Mouse (Mus musculus): Measurements from ENCODE around the gene Zfp398. TPM values are rescaled to one million over a fixed set of nuclear protein-coding genes. Genes with fewer than 3 reads are reported as not detected.
A peak's percentile ranks its signal among the peaks of the same experiment; 100 is the strongest.

The Zfp398 gene
- 1.6 and 1.9 TPM in 2 replicates for polyA plus RNA-seq (2015; fragmentation: Nextera tagmentation; extraction: Ambion mirVana)

DNA sequence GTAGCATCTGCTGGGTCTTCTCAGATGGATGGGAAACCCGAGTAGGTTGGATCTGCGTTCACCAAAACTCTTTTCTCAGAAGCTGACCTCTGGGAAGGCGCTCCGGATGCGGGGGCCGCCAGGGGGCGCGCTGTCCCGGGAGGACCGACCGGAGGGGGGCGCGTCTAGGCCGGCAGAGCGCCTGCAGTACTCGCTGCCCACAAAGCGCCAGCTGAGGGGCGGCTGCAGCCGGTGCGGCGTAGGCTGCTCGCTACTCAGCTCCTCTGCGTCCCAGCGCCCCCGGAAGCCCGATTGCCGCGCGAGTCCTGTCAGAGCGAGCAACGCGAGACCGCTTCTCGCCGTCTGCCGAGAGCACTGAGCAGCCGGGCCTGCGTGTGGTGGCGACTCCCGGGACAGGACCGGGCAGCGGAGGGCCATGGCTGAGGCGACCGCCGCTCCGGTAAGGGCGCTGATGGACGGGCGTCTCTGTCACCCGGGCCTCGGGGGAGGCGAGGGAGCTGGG is at the start of gene Zfp398:
Gene Zfp398 (plus strand): TSS at position 180 of the 502 bp plus-strand sequence.
- Histone ChIP-seq H3K27ac (ENCODE audit: low read length) (peak within 1 kb of the TSS; percentile 92), H3K4me1 (ENCODE audit: control insufficient read depth, low read depth, low read length) (peaks cover 26% of the 10 kb centered on the region), H3K4me2 (ENCODE audit: low read depth, low read length) (peak within 1 kb of the TSS; percentile 91), H3K27me3 (ENCODE audit: control insufficient read depth, insufficient read depth, low read depth, low read length) (no peaks in the 10 kb centered on the region), H3K9me3 (replicated peaks; ENCODE audit: control insufficient read depth, low read length) (no peaks in the 10 kb centered on the region), H3K9ac (ENCODE audit: low read depth, low read length) (peak within 1 kb of the TSS; percentile 83), H3K4me3 (ENCODE audit: low read depth, low read length) (peak within 1 kb of the TSS; percentile 93), H3K36me3 (ENCODE audit: control insufficient read depth, insufficient read depth) (no peaks in the 10 kb centered on the region)
- under 1% methylated on average over 52 of the region's 52 CpGs for WGBS (ENCODE audit: insufficient replicate concordance)
- ATAC-seq (ENCODE audit: low read depth), result peak; percentile 94

DNA sequence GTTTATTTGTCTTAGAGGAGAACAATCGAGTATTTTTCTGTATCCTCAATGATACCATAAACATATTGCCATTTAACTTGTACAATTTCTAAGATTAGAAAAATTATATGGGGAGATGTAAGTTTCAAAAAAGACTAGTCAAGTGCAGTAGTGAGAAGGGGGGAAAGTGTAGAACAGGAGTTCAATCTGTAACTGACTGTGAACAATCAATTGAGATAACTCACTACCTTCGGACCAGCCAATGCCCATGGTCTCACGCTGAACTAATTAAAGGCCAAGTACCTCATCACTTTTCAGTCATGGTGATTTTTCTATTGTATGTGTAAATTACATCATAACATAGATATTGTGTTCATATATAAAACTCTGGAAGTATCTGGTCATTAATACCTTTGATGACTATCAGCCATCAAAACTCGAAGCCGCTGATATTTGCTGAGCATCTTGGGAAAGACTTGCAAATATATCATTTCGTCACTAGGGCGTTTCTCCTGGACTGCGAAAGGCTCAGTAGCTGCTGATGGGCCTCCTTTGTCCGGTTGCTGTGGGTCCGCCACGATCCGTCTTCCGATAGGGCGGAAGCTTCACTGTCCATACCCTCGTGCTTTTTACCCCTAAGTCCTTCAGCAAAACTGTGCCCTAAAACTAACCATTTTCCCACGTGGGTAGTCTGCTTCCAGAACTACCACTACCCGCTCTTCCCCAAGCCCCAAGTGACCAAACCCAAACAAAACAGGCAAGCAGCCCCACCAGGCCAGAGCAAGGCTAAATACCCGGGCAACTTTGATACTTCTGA is 47.3 kb upstream of the Zfp398 start:
- H3K9ac ChIP-seq (ENCODE audit: low read depth, low read length), result peak overlapping the region; percentile 67
- H3K36me3 ChIP-seq (ENCODE audit: control insufficient read depth, insufficient read depth), result no peaks in the 10 kb centered on the region
- no peaks in the 10 kb centered on the region for H3K9me3 ChIP-seq (replicated peaks; ENCODE audit: control insufficient read depth, low read length)
- peak; percentile 90 for ATAC-seq (ENCODE audit: low read depth)
- peaks cover 13% of the 10 kb centered on the region for H3K4me1 ChIP-seq (ENCODE audit: control insufficient read depth, low read depth, low read length)
- peak overlapping the region; percentile 77 for H3K27ac ChIP-seq (ENCODE audit: low read length)
- H3K4me2 ChIP-seq (ENCODE audit: low read depth, low read length), result peak overlapping the region; percentile 64
- no peaks in the 10 kb centered on the region for H3K27me3 ChIP-seq (ENCODE audit: control insufficient read depth, insufficient read depth, low read depth, low read length)
- under 1% methylated on average over 18 of the region's 18 CpGs for WGBS (ENCODE audit: insufficient replicate concordance)
- H3K4me3 ChIP-seq (ENCODE audit: low read depth, low read length), result peak overlapping the region; percentile 60

DNA sequence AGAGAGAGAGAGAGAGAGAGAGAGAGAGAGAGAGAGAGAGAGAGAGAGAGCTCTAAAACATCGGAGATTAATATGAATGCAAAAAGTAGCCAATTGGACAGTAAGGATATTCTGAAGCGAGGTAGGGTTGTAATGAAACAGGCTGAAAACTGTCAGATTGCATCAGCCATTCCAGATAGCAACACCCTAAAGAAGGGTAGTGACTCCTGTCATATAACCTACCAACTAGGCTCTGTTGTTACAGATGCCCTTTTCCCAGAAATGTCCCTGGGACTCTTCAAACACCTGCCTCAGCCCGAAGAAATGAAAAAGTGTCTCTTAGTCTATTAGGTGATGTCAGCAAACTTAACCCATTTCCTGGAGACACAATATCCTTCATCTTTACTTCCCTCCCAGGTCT is 46.6 kb upstream of the Zfp398 start:
- Histone ChIP-seq H3K36me3 (ENCODE audit: control insufficient read depth, insufficient read depth) (no peaks in the 10 kb centered on the region), H3K27ac (ENCODE audit: low read length) (peak overlapping the region; percentile 77), H3K4me3 (ENCODE audit: low read depth, low read length) (peak overlapping the region; percentile 60), H3K9ac (ENCODE audit: low read depth, low read length) (peak overlapping the region; percentile 67), H3K9me3 (replicated peaks; ENCODE audit: control insufficient read depth, low read length) (no peaks in the 10 kb centered on the region), H3K27me3 (ENCODE audit: control insufficient read depth, insufficient read depth, low read depth, low read length) (no peaks in the 10 kb centered on the region), H3K4me2 (ENCODE audit: low read depth, low read length) (peak overlapping the region; percentile 64), H3K4me1 (ENCODE audit: control insufficient read depth, low read depth, low read length) (peaks cover 13% of the 10 kb centered on the region)
- ATAC-seq (ENCODE audit: low read depth), result 0 out of 2 replicates have a peak, but pooled peaks have one; percentile 20
- 29% methylated on average over 3 of the region's 3 CpGs for WGBS (ENCODE audit: insufficient replicate concordance)

DNA sequence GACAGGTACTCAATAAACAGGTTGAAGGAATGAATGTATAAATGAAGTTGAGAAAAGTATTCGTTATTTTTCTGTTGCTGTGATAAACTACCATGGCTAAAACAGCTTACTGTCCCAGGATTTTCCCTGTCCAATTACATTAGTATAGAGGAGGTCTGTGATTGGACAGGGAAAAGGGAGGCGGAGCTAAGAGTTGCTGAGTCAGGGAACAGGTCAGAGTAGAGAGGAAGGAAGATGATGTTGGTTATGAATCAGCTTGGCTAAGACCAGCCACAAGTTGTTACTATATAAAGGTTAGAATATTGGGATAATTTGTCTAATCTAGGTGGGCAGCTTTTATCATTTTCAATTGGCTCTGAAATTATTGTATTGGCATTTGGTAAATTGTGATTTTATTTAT is 44.7 kb upstream of the Zfp398 start:
- Histone ChIP-seq H3K9me3 (replicated peaks; ENCODE audit: control insufficient read depth, low read length) (no peaks in the 10 kb centered on the region), H3K4me3 (ENCODE audit: low read depth, low read length) (no peak overlapping the region), H3K27ac (ENCODE audit: low read length) (no peak overlapping the region), H3K4me2 (ENCODE audit: low read depth, low read length) (no peak overlapping the region), H3K36me3 (ENCODE audit: control insufficient read depth, insufficient read depth) (no peaks in the 10 kb centered on the region; the same call in 1 of the 2 replicates), H3K27me3 (ENCODE audit: control insufficient read depth, insufficient read depth, low read depth, low read length) (no peaks in the 10 kb centered on the region), H3K9ac (ENCODE audit: low read depth, low read length) (no peak overlapping the region), H3K4me1 (ENCODE audit: control insufficient read depth, low read depth, low read length) (peaks cover 13% of the 10 kb centered on the region)
- ATAC-seq (ENCODE audit: low read depth), result peak; percentile 63
- 25% methylated on average over 2 of the region's 2 CpGs for WGBS (ENCODE audit: insufficient replicate concordance)

DNA sequence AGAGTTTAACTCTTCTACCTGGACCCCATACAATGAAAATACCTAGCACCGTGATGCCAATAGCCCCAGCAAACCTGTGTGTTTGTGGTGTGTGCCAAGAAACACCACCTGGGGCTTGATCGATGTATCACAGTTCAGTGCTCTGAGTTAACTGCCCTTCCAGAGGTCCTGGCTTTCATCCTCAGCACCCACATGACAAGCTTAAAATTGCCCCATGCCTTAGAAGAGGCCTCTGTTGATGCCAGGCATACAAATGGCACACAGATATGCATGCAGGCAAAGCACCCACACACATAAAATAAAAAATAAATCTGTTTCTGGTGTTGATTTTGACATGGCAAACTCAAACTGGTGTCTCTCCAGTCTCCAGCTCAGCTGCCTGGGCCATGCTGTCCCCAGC is 42.9 kb upstream of the Zfp398 start:
- Histone ChIP-seq H3K4me1 (ENCODE audit: control insufficient read depth, low read depth, low read length) (peaks cover 13% of the 10 kb centered on the region), H3K9me3 (replicated peaks; ENCODE audit: control insufficient read depth, low read length) (no peaks in the 10 kb centered on the region), H3K4me3 (ENCODE audit: low read depth, low read length) (no peak overlapping the region), H3K9ac (ENCODE audit: low read depth, low read length) (no peak overlapping the region), H3K36me3 (ENCODE audit: control insufficient read depth, insufficient read depth) (peaks cover 12% of the 10 kb centered on the region), H3K27ac (ENCODE audit: low read length) (no peak overlapping the region), H3K27me3 (ENCODE audit: control insufficient read depth, insufficient read depth, low read depth, low read length) (no peaks in the 10 kb centered on the region), H3K4me2 (ENCODE audit: low read depth, low read length) (no peak overlapping the region)
- 81% methylated on average over 2 of the region's 2 CpGs for WGBS (ENCODE audit: insufficient replicate concordance)
- no peak for ATAC-seq (ENCODE audit: low read depth)

DNA sequence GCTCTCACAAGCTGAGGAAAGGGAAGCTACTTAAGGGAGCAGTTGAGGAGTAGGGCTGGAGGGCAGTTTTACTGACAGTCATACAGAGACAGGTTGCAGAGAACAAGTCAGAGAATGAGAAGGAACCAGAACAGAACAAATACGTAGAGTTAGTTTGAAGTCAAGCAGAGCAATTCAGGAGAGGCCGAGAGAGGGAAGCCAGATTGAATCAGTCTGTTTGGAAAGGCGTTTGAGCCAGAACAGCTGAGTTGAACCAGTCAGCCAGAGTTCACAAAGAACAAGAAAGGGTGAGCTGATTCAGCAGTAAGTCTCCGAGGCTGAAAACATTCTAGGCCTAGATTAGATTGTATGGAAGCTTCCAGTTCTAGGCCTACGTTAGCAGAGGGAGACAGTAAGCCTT is 42.2 kb upstream of the Zfp398 start:
- Histone ChIP-seq H3K27me3 (ENCODE audit: control insufficient read depth, insufficient read depth, low read depth, low read length) (no peaks in the 10 kb centered on the region), H3K4me2 (ENCODE audit: low read depth, low read length) (no peak overlapping the region), H3K9me3 (replicated peaks; ENCODE audit: control insufficient read depth, low read length) (no peaks in the 10 kb centered on the region), H3K36me3 (ENCODE audit: control insufficient read depth, insufficient read depth) (peaks cover 13% of the 10 kb centered on the region), H3K9ac (ENCODE audit: low read depth, low read length) (no peak overlapping the region), H3K4me1 (ENCODE audit: control insufficient read depth, low read depth, low read length) (peaks cover 13% of the 10 kb centered on the region), H3K27ac (ENCODE audit: low read length) (no peak overlapping the region), H3K4me3 (ENCODE audit: low read depth, low read length) (no peak overlapping the region)
- WGBS (ENCODE audit: insufficient replicate concordance), result 57% methylated on average over 5 of the region's 5 CpGs
- ATAC-seq (ENCODE audit: low read depth), result no peak

DNA sequence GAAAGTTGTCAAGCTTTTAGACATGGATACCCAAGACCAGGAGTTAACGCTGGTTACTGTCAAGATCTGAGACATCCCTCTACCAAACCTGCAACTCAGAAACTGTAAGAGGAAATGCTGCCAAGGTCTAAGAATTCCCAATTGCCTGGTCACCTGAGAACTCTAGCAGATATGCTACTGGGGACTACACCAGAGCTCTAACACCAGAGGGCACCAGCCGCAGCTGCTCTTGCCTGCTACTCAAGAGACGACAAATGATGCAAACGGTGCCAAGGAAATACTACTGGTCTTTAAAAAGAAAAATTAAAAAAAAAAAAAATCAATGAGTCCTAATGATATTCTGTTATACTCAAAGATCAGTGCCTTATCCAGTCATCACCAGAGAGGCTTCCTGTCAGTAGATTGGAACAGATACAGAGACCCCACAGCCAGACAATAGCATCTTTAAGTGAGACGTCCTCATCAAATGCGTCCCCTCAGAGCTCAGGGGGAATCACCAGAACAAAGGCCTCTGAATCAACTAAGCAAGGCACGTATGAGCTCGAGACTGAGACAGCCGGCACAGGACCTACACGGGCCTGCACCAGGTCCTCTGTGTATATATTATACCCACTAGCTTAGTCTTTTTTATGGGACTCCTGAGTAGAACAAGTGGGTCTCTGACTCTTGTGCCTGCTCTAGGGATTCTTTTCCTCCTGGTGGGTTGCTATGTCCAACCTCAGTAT is 41.2 kb upstream of the Zfp398 start:
- Histone ChIP-seq H3K9ac (ENCODE audit: low read depth, low read length) (no peak overlapping the region), H3K4me3 (ENCODE audit: low read depth, low read length) (no peak overlapping the region), H3K4me2 (ENCODE audit: low read depth, low read length) (no peak overlapping the region), H3K36me3 (ENCODE audit: control insufficient read depth, insufficient read depth) (peaks cover 13% of the 10 kb centered on the region), H3K27ac (ENCODE audit: low read length) (no peak overlapping the region), H3K27me3 (ENCODE audit: control insufficient read depth, insufficient read depth, low read depth, low read length) (no peaks in the 10 kb centered on the region), H3K9me3 (replicated peaks; ENCODE audit: control insufficient read depth, low read length) (no peaks in the 10 kb centered on the region), H3K4me1 (ENCODE audit: control insufficient read depth, low read depth, low read length) (peaks cover 4% of the 10 kb centered on the region)
- no peak for ATAC-seq (ENCODE audit: low read depth)
- WGBS (ENCODE audit: insufficient replicate concordance), result 68% methylated on average over 10 of the region's 10 CpGs

DNA sequence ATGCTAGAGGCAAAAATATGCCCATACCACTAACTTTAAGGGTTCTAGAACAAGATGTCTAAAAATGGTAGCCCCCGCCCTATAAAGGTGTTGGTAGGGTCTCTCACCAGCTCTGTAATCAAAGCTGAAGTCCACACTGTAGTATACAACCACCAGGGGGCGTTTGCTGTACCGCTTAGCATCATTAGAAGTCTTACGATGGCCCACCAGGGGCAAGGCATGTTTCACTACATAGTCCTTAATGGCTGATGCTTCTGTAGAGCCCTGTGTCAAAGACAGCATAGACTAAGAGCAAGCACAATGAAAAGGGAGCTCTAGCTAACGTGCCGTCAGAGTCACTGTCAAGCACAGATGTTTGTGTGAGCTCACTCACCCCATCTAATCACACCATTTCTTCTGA is 36.4 kb upstream of the Zfp398 start:
- Histone ChIP-seq H3K27ac (ENCODE audit: low read length) (no peak overlapping the region), H3K4me1 (ENCODE audit: control insufficient read depth, low read depth, low read length) (no peaks in the 10 kb centered on the region), H3K9ac (ENCODE audit: low read depth, low read length) (no peak overlapping the region), H3K4me3 (ENCODE audit: low read depth, low read length) (no peak overlapping the region), H3K36me3 (ENCODE audit: control insufficient read depth, insufficient read depth) (peaks cover 23% of the 10 kb centered on the region), H3K9me3 (replicated peaks; ENCODE audit: control insufficient read depth, low read length) (no peaks in the 10 kb centered on the region), H3K27me3 (ENCODE audit: control insufficient read depth, insufficient read depth, low read depth, low read length) (no peaks in the 10 kb centered on the region), H3K4me2 (ENCODE audit: low read depth, low read length) (no peak overlapping the region)
- 38% methylated on average over 6 of the region's 6 CpGs for WGBS (ENCODE audit: insufficient replicate concordance)
- ATAC-seq (ENCODE audit: low read depth), result 0 out of 2 replicates have a peak, but pooled peaks have one; percentile 9

DNA sequence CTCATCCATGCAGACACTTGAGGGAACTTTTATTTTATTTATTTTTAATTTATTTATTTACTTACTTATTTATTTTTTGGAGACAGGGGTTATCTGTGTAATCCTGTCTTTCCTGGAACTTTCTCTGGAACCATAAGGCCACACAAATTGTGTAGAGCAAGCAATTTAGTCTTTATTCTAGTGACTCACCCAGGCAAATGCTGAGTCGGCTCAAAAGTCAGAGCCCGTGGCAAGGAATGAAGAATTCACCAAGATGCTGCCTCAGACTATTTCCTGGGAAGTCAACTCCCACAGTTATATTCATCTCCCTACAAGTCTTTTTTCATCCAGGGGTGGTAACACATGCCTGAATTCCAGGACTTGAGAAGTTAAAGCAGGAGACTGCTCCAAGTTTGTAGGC is 29.9 kb upstream of the Zfp398 start:
- Histone ChIP-seq H3K4me1 (ENCODE audit: control insufficient read depth, low read depth, low read length) (peaks cover 5% of the 10 kb centered on the region), H3K4me3 (ENCODE audit: low read depth, low read length) (no peak overlapping the region), H3K27ac (ENCODE audit: low read length) (no peak overlapping the region), H3K36me3 (ENCODE audit: control insufficient read depth, insufficient read depth) (peaks cover 16% of the 10 kb centered on the region), H3K9me3 (replicated peaks; ENCODE audit: control insufficient read depth, low read length) (no peaks in the 10 kb centered on the region), H3K9ac (ENCODE audit: low read depth, low read length) (no peak overlapping the region), H3K27me3 (ENCODE audit: control insufficient read depth, insufficient read depth, low read depth, low read length) (no peaks in the 10 kb centered on the region), H3K4me2 (ENCODE audit: low read depth, low read length) (no peak overlapping the region)
- WGBS (ENCODE audit: insufficient replicate concordance), result 69% methylated on average over 2 of the region's 2 CpGs
- ATAC-seq (ENCODE audit: low read depth), result no peak
